Mouse (Mus musculus): ENCODE measurements around the gene Kansl1l. TPM values are rescaled to one million over a fixed set of nuclear protein-coding genes. Genes with fewer than 3 reads are reported as not detected.

Gene Kansl1l
- polyA plus RNA-seq, 1 experiment from 2014 or later: 16.1 TPM

GRCm38 (mm10) chr1:66677928-66678327 is 139.4 kb downstream of the Kansl1l start:
- Histone ChIP-seq H3K27me3 (ENCODE audit: control insufficient read depth, insufficient read depth, low read length) (no peaks in the 10 kb centered on the region), H3K4me2 (replicated peaks; ENCODE audit: low read depth, low read length) (no peak overlapping the region), H3K9ac (replicated peaks; ENCODE audit: low read depth, low read length) (no peak overlapping the region), H3K4me1 (ENCODE audit: control insufficient read depth, insufficient read depth, low read length) (no peaks in the 10 kb centered on the region), H3K27ac (ENCODE audit: low read length) (no peak overlapping the region), H3K36me3 (ENCODE audit: control insufficient read depth, insufficient read depth, low read length) (no peaks in the 10 kb centered on the region), H3K9me3 (ENCODE audit: control insufficient read depth, low read depth, low read length) (no peaks in the 10 kb centered on the region), H3K4me3 (ENCODE audit: low read depth, low read length) (no peak overlapping the region)
- WGBS: 78% methylated on average over 14 of the region's 14 CpGs
- no peak for ATAC-seq (ENCODE audit: insufficient number of reproducible peaks, insufficient read depth, low FRiP score, low read depth)

GRCm38 (mm10) chr1:66672812-66673211 is 144.6 kb downstream of the Kansl1l start:
- no peak overlapping the region for H3K9ac ChIP-seq (replicated peaks; ENCODE audit: low read depth, low read length)
- H3K27me3 ChIP-seq (ENCODE audit: control insufficient read depth, insufficient read depth, low read length): no peaks in the 10 kb centered on the region
- H3K4me3 ChIP-seq (ENCODE audit: low read depth, low read length): no peak overlapping the region
- H3K36me3 ChIP-seq (ENCODE audit: control insufficient read depth, insufficient read depth, low read length): no peaks in the 10 kb centered on the region
- no peak overlapping the region for H3K4me2 ChIP-seq (replicated peaks; ENCODE audit: low read depth, low read length)
- no peak for ATAC-seq (ENCODE audit: insufficient number of reproducible peaks, insufficient read depth, low FRiP score, low read depth)
- no peaks in the 10 kb centered on the region for H3K9me3 ChIP-seq (ENCODE audit: control insufficient read depth, low read depth, low read length)
- WGBS: 90% methylated on average over 7 of the region's 7 CpGs
- H3K27ac ChIP-seq (ENCODE audit: low read length): no peak overlapping the region
- no peaks in the 10 kb centered on the region for H3K4me1 ChIP-seq (ENCODE audit: control insufficient read depth, insufficient read depth, low read length)

GRCm38 (mm10) chr1:66671475-66671874 is 145.9 kb downstream of the Kansl1l start:
- WGBS: 55% methylated on average over 7 of the region's 7 CpGs
- H3K4me1 ChIP-seq (ENCODE audit: control insufficient read depth, insufficient read depth, low read length): no peaks in the 10 kb centered on the region
- H3K27me3 ChIP-seq (ENCODE audit: control insufficient read depth, insufficient read depth, low read length): no peaks in the 10 kb centered on the region
- no peak for ATAC-seq (ENCODE audit: insufficient number of reproducible peaks, insufficient read depth, low FRiP score, low read depth)
- H3K9me3 ChIP-seq (ENCODE audit: control insufficient read depth, low read depth, low read length): no peaks in the 10 kb centered on the region
- no peak overlapping the region for H3K4me2 ChIP-seq (replicated peaks; ENCODE audit: low read depth, low read length)
- no peak overlapping the region for H3K9ac ChIP-seq (replicated peaks; ENCODE audit: low read depth, low read length)
- no peaks in the 10 kb centered on the region for H3K36me3 ChIP-seq (ENCODE audit: control insufficient read depth, insufficient read depth, low read length)
- no peak overlapping the region for H3K4me3 ChIP-seq (ENCODE audit: low read depth, low read length)
- no peak overlapping the region for H3K27ac ChIP-seq (ENCODE audit: low read length)

Other genes with a start within 250 kb of the Kansl1l start
- gene Rpe, start 116.7 kb downstream of the Kansl1l start, polyA plus RNA-seq (2014; fragmentation: Nextera tagmentation; extraction: Ambion mirVana): 52.7 and 53.1 TPM in 2 replicates
- 100 and 114 TPM in 2 replicates for gene Acadl, start 45.7 kb upstream of the Kansl1l start, polyA plus RNA-seq (2014; fragmentation: Nextera tagmentation; extraction: Ambion mirVana)
- 14.9 and 19.0 TPM in 2 replicates for gene Myl1, start 127.8 kb upstream of the Kansl1l start, polyA plus RNA-seq (2014; fragmentation: Nextera tagmentation; extraction: Ambion mirVana)
- 127 and 142 TPM in 2 replicates for gene Lancl1, start 221.3 kb upstream of the Kansl1l start, polyA plus RNA-seq (2014; fragmentation: Nextera tagmentation; extraction: Ambion mirVana)

Data from stomach, embryonic 14.5 days (tissue).